Mouse (Mus musculus) right cerebral cortex, adult 18-20 months (tissue): ENCODE results near the gene Zscan10.

Experiments
- DNase-seq: peaks from one replicate; pipeline ENCODE4 v3.0.0; 2022; ENCODE audit warnings: mixed read lengths

The Zscan10 gene

GRCm38 (mm10) chr17:23600641-23601622, at the start of gene Zscan10:
TSS of gene Zscan10 (plus strand) at chr17:23600856.
- no peak for DNase-seq

- no peak for DNase-seq
Observed at GRCm38 (mm10) chr17:23550856-23551255, 49.8 kb upstream of the Zscan10 start.

GRCm38 (mm10) chr17:23551416-23551815, 49.2 kb upstream of the Zscan10 start:
- DNase-seq: no peak

- no peak for DNase-seq
Observed at GRCm38 (mm10) chr17:23551963-23552362, 48.7 kb upstream of the Zscan10 start.

GRCm38 (mm10) chr17:23552896-23553633, 47.6 kb upstream of the Zscan10 start:
- no peak for DNase-seq

- DNase-seq: no peak
Observed at GRCm38 (mm10) chr17:23553634-23554120, 47.0 kb upstream of the Zscan10 start.

- no peak for DNase-seq
Observed at GRCm38 (mm10) chr17:23554321-23554720, 46.3 kb upstream of the Zscan10 start.

GRCm38 (mm10) chr17:23555243-23555916, 45.3 kb upstream of the Zscan10 start:
- no peak for DNase-seq

GRCm38 (mm10) chr17:23559767-23560166, 40.9 kb upstream of the Zscan10 start:
- DNase-seq: peak; percentile 38

- DNase-seq: peak; percentile 97
Observed at GRCm38 (mm10) chr17:23563595-23564367, 36.9 kb upstream of the Zscan10 start, which contains the start of gene Zfp213. TSS of gene Zfp213 (minus strand) at chr17:23564238.

- DNase-seq: no peak
Observed at GRCm38 (mm10) chr17:23564368-23564715, 36.3 kb upstream of the Zscan10 start.

- DNase-seq: no peak
Observed at GRCm38 (mm10) chr17:23566787-23567186, 33.9 kb upstream of the Zscan10 start.

DNA sequence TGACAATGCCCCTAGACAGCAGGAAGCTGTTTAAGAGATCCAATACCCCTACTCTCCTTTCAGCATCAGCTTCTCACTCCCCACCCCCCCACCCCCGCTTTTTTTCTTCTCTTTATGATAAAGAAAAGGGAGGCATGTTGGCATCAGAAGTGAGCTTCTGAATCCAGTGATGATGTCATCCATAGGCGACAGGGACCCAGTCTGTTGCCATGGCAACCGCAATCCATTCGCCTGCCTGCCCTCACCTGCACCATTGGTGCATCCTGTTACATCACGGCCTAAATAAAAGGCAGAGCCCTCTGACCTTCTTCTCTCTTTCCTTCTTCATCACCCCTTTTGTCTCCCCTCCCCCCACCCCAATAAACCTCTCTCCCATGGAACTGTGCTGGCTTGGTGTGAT, 32.3 kb upstream of the Zscan10 start:
- no peak for DNase-seq

GRCm38 (mm10) chr17:23570017-23570416, 30.6 kb upstream of the Zscan10 start:
- no peak for DNase-seq

GRCm38 (mm10) chr17:23571084-23571483, 29.6 kb upstream of the Zscan10 start:
- DNase-seq: no peak

GRCm38 (mm10) chr17:23572059-23572458, 28.6 kb upstream of the Zscan10 start:
- DNase-seq: no peak

- DNase-seq: no peak
Observed at GRCm38 (mm10) chr17:23574130-23574529, 26.5 kb upstream of the Zscan10 start.

DNA sequence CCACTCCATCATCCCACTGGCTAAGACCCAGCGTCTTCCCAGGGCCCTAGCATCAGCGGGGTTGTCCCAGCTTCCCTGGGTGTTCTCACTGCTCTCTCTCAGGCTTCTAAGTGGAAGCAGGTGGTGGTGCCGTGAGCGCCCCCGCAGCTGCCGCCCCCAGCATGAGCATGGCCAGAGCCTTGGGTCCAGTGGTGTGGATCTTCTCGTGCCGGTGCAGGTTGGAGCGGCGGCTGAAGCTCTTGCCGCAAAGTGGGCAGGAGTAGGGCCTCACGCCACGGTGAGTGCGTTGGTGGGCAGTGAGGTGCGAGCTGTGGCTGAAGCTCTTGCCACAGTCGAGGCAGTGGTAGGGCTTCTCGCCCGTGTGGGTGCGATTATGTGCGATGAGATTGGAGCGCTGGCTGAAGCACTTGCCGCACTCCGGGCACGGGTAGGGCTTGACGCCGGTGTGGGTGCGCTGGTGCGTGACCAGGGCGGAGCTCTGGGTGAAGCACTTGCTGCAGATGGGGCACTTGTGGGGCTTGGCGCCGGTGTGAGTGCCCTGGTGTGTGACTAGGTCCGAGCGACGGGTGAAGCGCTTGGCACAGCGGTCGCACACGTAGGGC, 24.6 kb upstream of the Zscan10 start:
- DNase-seq: no peak

DNA sequence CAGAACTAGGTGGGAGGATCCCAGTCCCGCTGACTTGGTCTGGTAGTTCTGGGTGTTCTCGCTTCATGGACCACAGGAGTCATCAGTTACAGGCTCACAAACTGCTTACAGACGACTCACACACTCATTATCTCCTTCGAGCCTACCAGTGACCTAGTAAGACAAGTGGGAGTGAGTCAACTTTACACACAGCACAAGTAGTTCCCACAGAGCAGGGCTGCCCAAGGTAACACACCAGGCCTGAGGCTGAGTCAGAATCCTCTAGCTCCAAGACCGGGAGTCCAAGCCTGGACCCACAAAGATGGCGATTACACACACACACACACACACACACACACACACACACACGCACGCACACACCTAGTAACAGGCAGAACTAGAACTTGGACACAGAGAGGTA, 15.9 kb upstream of the Zscan10 start:
- no peak for DNase-seq

GRCm38 (mm10) chr17:23585721-23586491, 14.8 kb upstream of the Zscan10 start:
- DNase-seq: peak; percentile 67

DNA sequence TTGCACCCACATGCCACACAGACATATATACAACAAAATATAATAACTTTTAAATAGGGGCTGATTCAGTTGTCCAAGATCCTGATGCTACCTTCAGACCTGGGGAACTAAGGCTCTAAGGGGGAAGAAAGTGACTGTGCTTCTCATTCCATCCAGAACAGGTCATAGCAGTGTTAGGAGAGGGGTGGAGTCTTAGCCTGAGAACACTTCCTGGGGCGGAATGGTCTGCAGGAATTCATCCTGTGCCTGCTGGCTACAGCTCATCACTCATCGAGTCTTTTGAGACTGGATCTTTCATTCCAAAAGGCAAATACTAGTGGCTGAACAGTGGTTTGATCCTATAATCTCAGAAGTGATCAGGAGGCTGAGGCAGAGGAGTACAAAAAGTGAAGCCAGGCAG, 13.4 kb upstream of the Zscan10 start:
- DNase-seq: no peak
